In the genomic region with DNA sequence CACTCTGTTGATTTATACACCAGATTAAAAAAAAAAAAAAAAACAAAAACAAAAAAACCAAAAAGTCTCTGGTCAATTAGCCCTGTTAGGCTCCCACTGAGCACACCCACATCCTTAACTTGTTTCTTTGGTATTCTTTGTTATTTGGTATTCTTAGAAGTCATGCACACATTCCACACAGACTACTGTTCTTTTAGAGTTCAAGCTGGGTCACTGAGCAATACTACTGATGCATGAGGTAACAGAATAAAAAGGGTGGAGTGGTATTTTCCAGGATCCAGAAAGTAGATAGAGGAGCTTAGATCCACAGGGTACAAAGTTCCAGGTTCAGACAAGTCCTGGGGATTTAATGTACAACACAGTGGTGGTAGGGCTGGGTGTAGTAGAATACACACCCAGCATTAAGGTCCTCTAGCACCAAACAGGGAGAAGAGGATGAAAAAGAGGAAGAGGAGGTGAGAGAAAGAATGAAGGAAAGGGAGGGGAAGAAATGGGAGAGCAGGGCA, we compare ENCODE assay signal across 7 mouse cellular contexts. TPM values are rescaled to one million over a fixed set of nuclear protein-coding genes. Genes with fewer than 3 reads are reported as not detected.
"Had no signal": no experiment of that assay in that cellular context is flagged by ENCODE, and none has a peak within 500 bp of the region (broad histone marks: within the 10 kb centered on the region; RNA-seq: fewer than 3 reads in every experiment).

No protein-coding gene starts in this region.

- DNase-seq: right cerebral cortex, postnatal 25 days; thymus, postnatal 14 days had no signal

- H3K9ac ChIP-seq: limb, embryonic 13.5 days; liver, embryonic 14.5 days; midbrain, embryonic 13.5 days; stomach, embryonic 15.5 days had no signal

- H3K4me3 ChIP-seq: limb, embryonic 13.5 days; midbrain, embryonic 13.5 days; stomach, embryonic 15.5 days had no signal

- H3K27ac ChIP-seq: limb, embryonic 13.5 days; liver, embryonic 14.5 days; midbrain, embryonic 13.5 days; stomach, embryonic 15.5 days had no signal

- H3K9me3 ChIP-seq: limb, embryonic 13.5 days; midbrain, embryonic 13.5 days; stomach, embryonic 15.5 days had no signal

- H3K27me3 ChIP-seq: limb, embryonic 13.5 days; midbrain, embryonic 13.5 days; stomach, embryonic 15.5 days had no signal

- H3K4me2 ChIP-seq: limb, embryonic 13.5 days; midbrain, embryonic 13.5 days; stomach, embryonic 15.5 days had no signal

RNA-seq across cellular contexts. Expression of gene Tdrd1, which starts 15.3 kb away (rescaled TPM):
- polyA plus RNA-seq: liver, adult 2 months had no signal
